Mouse (Mus musculus) liver, postnatal 0 days (tissue): ENCODE data around the gene Ranbp1. TPM values are rescaled to one million over a fixed set of nuclear protein-coding genes. Genes with fewer than 3 reads are reported as not detected.
"Not testable (repeated sequence)": the region's sequence is repeated elsewhere in the genome, so short reads cannot be mapped to it uniquely, and the experiment has no call there.

ENCODE experiments used
- ATAC-seq: fragments of 200-750 bp; cut with Nextera tagmentation; 2 replicates; pipeline ENCODE4 v1.8.0; 2017; ENCODE audit warnings: mild to moderate bottlenecking, moderate library complexity
- DNase-seq: peaks from one replicate; pipeline ENCODE4 v3.0.0-alpha.2; 2016
- H3K27ac ChIP-seq: fragments of 300-500 bp; sonication (generic); 2 replicates; pipeline ENCODE4 v1.5.1; 2014; ENCODE audit warnings: antibody characterized with exemption, moderate library complexity, mild to moderate bottlenecking, low read depth
- H3K27me3 ChIP-seq: fragments of 300-500 bp; sonication (generic); 2 replicates; pipeline ENCODE4 v1.6.1; 2014; ENCODE audit warnings: low read length, control low read depth, mixed read lengths; ENCODE audit not compliant: insufficient read depth
- H3K36me3 ChIP-seq: fragments of 300-500 bp; sonication (generic); replicated peaks from 2 replicates; pipeline ENCODE4 v1.6.1; 2014; ENCODE audit warnings: mild to moderate bottlenecking, control low read depth, low read length, moderate library complexity, mixed read lengths; ENCODE audit not compliant: insufficient read depth
- H3K4me1 ChIP-seq: fragments of 300-500 bp; sonication (generic); 2 replicates; pipeline ENCODE4 v1.6.1; 2014; ENCODE audit warnings: antibody characterized with exemption, mild to moderate bottlenecking, control low read depth; ENCODE audit not compliant: insufficient read depth
- H3K4me2 ChIP-seq: fragments of 300-500 bp; sonication (generic); 2 replicates; pipeline ENCODE4 v1.6.1; 2014; ENCODE audit warnings: low read depth, mild to moderate bottlenecking, low read length, moderate library complexity, mixed read lengths
- H3K4me3 ChIP-seq: fragments of 300-500 bp; sonication (generic); 2 replicates; pipeline ENCODE4 v1.5.1; 2014; ENCODE audit warnings: low read depth, low read length
- H3K9ac ChIP-seq: fragments of 300-500 bp; sonication (generic); replicated peaks from 2 replicates; pipeline ENCODE4 v1.6.1; 2014; ENCODE audit warnings: mild to moderate bottlenecking, moderate library complexity
- H3K9me3 ChIP-seq: fragments of 300-500 bp; sonication (generic); 2 replicates; pipeline ENCODE4 v1.6.1; 2016; ENCODE audit warnings: mild to moderate bottlenecking, control low read depth, low read length, mixed read lengths
- CTCF ChIP-seq: sonication (generic); IDR thresholded peaks from 2 replicates; pipeline ENCODE4 v1.5.1; 2016; ENCODE audit warnings: antibody characterized with exemption, low read depth
- EP300 ChIP-seq: IDR thresholded peaks from 2 replicates; pipeline ENCODE4 v1.6.1; 2016; ENCODE audit warnings: antibody characterized with exemption, low read depth, mild to moderate bottlenecking
- WGBS: fragments of 180-500 bp; shearing (Covaris S2); extraction: QIAGEN DNeasy Blood & Tissue Kit; methylation state at CpG from one replicate; pipeline ENCODE4 v1.1.7; 2014; ENCODE audit not compliant: insufficient replicate concordance; 5-methylcytosine and 5-hydroxymethylcytosine counted together
- polyA plus RNA-seq: library from polyadenylated mRNA; unstranded; fragments of >200 nt; fragmentation: Nextera tagmentation; extraction: Ambion mirVana; gene quantifications from 2 replicates; pipeline ENCODE4 v1.2.1, GENCODE M21; 2015

Gene Ranbp1
- 156 and 160 TPM in 2 replicates for polyA plus RNA-seq

- H3K4me1 ChIP-seq, result peaks cover 27% of the 10 kb centered on the region
Observed at GRCm38 (mm10) chr16:18248433-18249363, at the start of gene Ranbp1, which contains the start of gene Trmt2a. Gene Ranbp1, minus strand, starts transcription at chr16:18248732. Gene Trmt2a, plus strand, starts transcription at chr16:18248679.

GRCm38 (mm10) chr16:18289614-18290013 is 41.1 kb upstream of the Ranbp1 start:
- H3K9me3 ChIP-seq, ATAC-seq, H3K27ac ChIP-seq, DNase-seq, H3K27me3 ChIP-seq: not testable (repeated sequence)
- WGBS, result 4% methylated on average over 6 of the region's 10 CpGs
- Histone ChIP-seq H3K4me2 (peak overlapping the region; percentile 80), H3K36me3 (peaks cover 14% of the 10 kb centered on the region), H3K4me1 (peaks cover 20% of the 10 kb centered on the region), H3K9ac (peak overlapping the region; percentile 54), H3K4me3 (peak overlapping the region; percentile 90)

More at GRCm38 (mm10) chr16:18248433-18249363, at the start of gene Ranbp1, which contains the start of gene Trmt2a:
- Histone ChIP-seq H3K27ac (peak within 1 kb of the TSS; percentile 92), H3K4me2 (peak within 1 kb of the TSS; percentile 83), H3K9me3 (no peaks in the 10 kb centered on the region), H3K9ac (peak within 1 kb of the TSS; percentile 86), H3K27me3 (no peaks in the 10 kb centered on the region), H3K4me3 (peak within 1 kb of the TSS; percentile 83), H3K36me3 (peaks cover 56% of the 10 kb centered on the region)
- DNase-seq, result peak; percentile 99
- TF ChIP-seq EP300 (peak; percentile 59), CTCF (no peak)
- WGBS, result under 1% methylated on average over 95 of the region's 102 CpGs
- peak; percentile 95 for ATAC-seq

- ATAC-seq (peak; percentile 99), DNase-seq (peak; percentile 98)
- H3K9me3 ChIP-seq, result no peaks in the 10 kb centered on the region
- H3K4me3 ChIP-seq, result peak within 1 kb of the TSS; percentile 90
- TF ChIP-seq EP300, result no peak
- TF ChIP-seq CTCF, result no peak
- peak within 1 kb of the TSS; percentile 92 for H3K27ac ChIP-seq
- peaks cover 18% of the 10 kb centered on the region for H3K36me3 ChIP-seq
- under 1% methylated on average over 52 of the region's 71 CpGs for WGBS
- peaks cover 20% of the 10 kb centered on the region for H3K4me1 ChIP-seq
- H3K27me3 ChIP-seq, result no peaks in the 10 kb centered on the region
- H3K4me2 ChIP-seq, result peak within 1 kb of the TSS; percentile 80
- peak within 1 kb of the TSS; percentile 90 for H3K9ac ChIP-seq
Observed at GRCm38 (mm10) chr16:18289067-18289588, 40.6 kb upstream of the Ranbp1 start, which contains the start of gene Dgcr8. Gene Dgcr8, minus strand, starts transcription at chr16:18289246.

GRCm38 (mm10) chr16:18288581-18289061 is 40.1 kb upstream of the Ranbp1 start:
- ATAC-seq, result peak; percentile 87
- H3K27me3 ChIP-seq, result no peaks in the 10 kb centered on the region
- TF ChIP-seq CTCF (no peak), EP300 (no peak)
- DNase-seq, result no peak
- H3K9ac ChIP-seq, result peak overlapping the region; percentile 90
- peak overlapping the region; percentile 80 for H3K4me2 ChIP-seq
- H3K4me1 ChIP-seq, result peaks cover 20% of the 10 kb centered on the region
- H3K36me3 ChIP-seq, result peaks cover 23% of the 10 kb centered on the region
- H3K9me3 ChIP-seq, result no peaks in the 10 kb centered on the region
- H3K4me3 ChIP-seq, result peak overlapping the region; percentile 90
- H3K27ac ChIP-seq, result peak overlapping the region; percentile 92
- 2% methylated on average over 25 of the region's 31 CpGs for WGBS

- TF ChIP-seq CTCF (no peak), EP300 (no peak)
- ATAC-seq (no peak), DNase-seq (peak; percentile 22)
- H3K27me3 ChIP-seq, result no peaks in the 10 kb centered on the region
- peak overlapping the region; percentile 90 for H3K4me3 ChIP-seq
- peak overlapping the region; percentile 80 for H3K4me2 ChIP-seq
- peak overlapping the region; percentile 92; the same call in 1 of the 2 replicates for H3K27ac ChIP-seq
- WGBS, result 0% methylated on average over 4 of the region's 4 CpGs
- H3K9me3 ChIP-seq, result no peaks in the 10 kb centered on the region
- H3K4me1 ChIP-seq, result peaks cover 20% of the 10 kb centered on the region
- H3K9ac ChIP-seq, result peak overlapping the region; percentile 90
- H3K36me3 ChIP-seq, result peaks cover 27% of the 10 kb centered on the region
Observed at GRCm38 (mm10) chr16:18288166-18288565, 39.6 kb upstream of the Ranbp1 start.

- H3K27me3 ChIP-seq, result no peaks in the 10 kb centered on the region
Observed at GRCm38 (mm10) chr16:18275166-18275565, 26.6 kb upstream of the Ranbp1 start.

More at GRCm38 (mm10) chr16:18275166-18275565, 26.6 kb upstream of the Ranbp1 start:
- Histone ChIP-seq H3K4me1 (no peaks in the 10 kb centered on the region), H3K9ac (no peak overlapping the region), H3K4me3 (no peak overlapping the region), H3K9me3 (no peaks in the 10 kb centered on the region), H3K36me3 (peaks cover 89% of the 10 kb centered on the region), H3K27ac (no peak overlapping the region), H3K4me2 (no peak overlapping the region)
- TF ChIP-seq CTCF, result no peak
- TF ChIP-seq EP300, result no peak
- DNase-seq (no peak), ATAC-seq (no peak)
- 86% methylated on average over 2 of the region's 2 CpGs for whole genome bisulfite sequencing
